Mouse (Mus musculus) telencephalon, adult 2 months (tissue): Measurements from ENCODE around the gene Rbm34.
"Not testable (repeated sequence)": the region's sequence is repeated elsewhere in the genome, so short reads cannot be mapped to it uniquely, and the experiment has no call there.

Experiments
- DNase-seq: peaks from one replicate; pipeline ENCODE4 v3.0.0-alpha.2; 2011; ENCODE audit warnings: low read depth, low spot score

The Rbm34 gene

GRCm38 (mm10) chr8:126970579-126971313 lies at the start of gene Rbm34:
Gene Rbm34 (minus strand): TSS chr8:126971071.
- DNase-seq, result peak; percentile 96

GRCm38 (mm10) chr8:127011668-127012067 lies 40.8 kb upstream of the Rbm34 start:
- DNase-seq, result no peak

- DNase-seq, result no peak
Observed at GRCm38 (mm10) chr8:126994506-126994905, 23.6 kb upstream of the Rbm34 start.

- no peak for DNase-seq
Observed at GRCm38 (mm10) chr8:126989363-126990153, 18.7 kb upstream of the Rbm34 start.

GRCm38 (mm10) chr8:126988346-126989006 lies 17.6 kb upstream of the Rbm34 start:
- no peak for DNase-seq

- DNase-seq, result peak; percentile 63
Observed at GRCm38 (mm10) chr8:126986495-126986894, 15.6 kb upstream of the Rbm34 start.

- no peak for DNase-seq
Observed at GRCm38 (mm10) chr8:126980046-126980445, 9.2 kb upstream of the Rbm34 start.

GRCm38 (mm10) chr8:126979091-126979920 lies 8.4 kb upstream of the Rbm34 start:
- DNase-seq, result no peak

GRCm38 (mm10) chr8:126978535-126978934 lies 7.7 kb upstream of the Rbm34 start:
- not testable (repeated sequence) for DNase-seq

GRCm38 (mm10) chr8:126978028-126978427 lies 7.2 kb upstream of the Rbm34 start:
- no peak for DNase-seq

- DNase-seq, result no peak
Observed at GRCm38 (mm10) chr8:126976608-126977348, 5.9 kb upstream of the Rbm34 start.

GRCm38 (mm10) chr8:126975706-126976105 lies 4.8 kb upstream of the Rbm34 start:
- no peak for DNase-seq

- DNase-seq, result no peak
Observed at GRCm38 (mm10) chr8:126974511-126974910, 3.6 kb upstream of the Rbm34 start.

- DNase-seq, result no peak
Observed at GRCm38 (mm10) chr8:126973686-126974265, 2.9 kb upstream of the Rbm34 start.

GRCm38 (mm10) chr8:126972649-126973048 lies 1.8 kb upstream of the Rbm34 start:
- DNase-seq, result no peak

- DNase-seq, result no peak
Observed at GRCm38 (mm10) chr8:126972102-126972501, 1.2 kb upstream of the Rbm34 start.

GRCm38 (mm10) chr8:126971314-126971664 lies 418 bp upstream of the Rbm34 start:
- no peak for DNase-seq

- no peak for DNase-seq
Observed at GRCm38 (mm10) chr8:126969546-126969945, 1.3 kb downstream of the Rbm34 start.

- no peak for DNase-seq
Observed at GRCm38 (mm10) chr8:126968107-126968506, 2.8 kb downstream of the Rbm34 start.

- no peak for DNase-seq
Observed at GRCm38 (mm10) chr8:126965246-126965645, 5.6 kb downstream of the Rbm34 start.
